Mouse (Mus musculus): ENCODE measurements around the gene Tmed3.

DNA sequence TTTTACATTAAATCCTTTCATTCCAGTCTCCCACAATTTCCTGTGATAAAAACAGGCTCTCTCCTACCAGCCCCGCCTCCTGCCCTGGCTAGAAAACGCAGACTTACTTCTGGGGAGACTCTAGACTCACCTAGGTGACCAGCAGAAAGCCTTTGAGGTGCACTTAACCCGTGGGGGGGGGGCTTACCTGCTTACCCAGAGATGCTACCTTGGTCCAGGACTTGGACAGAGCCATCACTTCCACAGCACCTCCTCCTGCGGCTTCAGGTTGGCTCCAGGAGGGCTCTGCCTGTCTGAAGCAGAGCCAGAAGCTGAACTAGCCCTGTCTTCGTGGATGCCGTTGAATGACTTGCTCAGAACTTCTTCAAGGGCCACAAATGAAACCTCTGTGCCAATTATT is 33.0 kb upstream of the Tmed3 start:
- no peak for TF ChIP-seq POLR2A (IDR thresholded peaks at IDR 0.05; ENCODE audit: low read depth, low read length)
- no peak for TF ChIP-seq CTCF (conservative IDR thresholded peaks at IDR 0.05; ENCODE audit: insufficient read depth, insufficient read length, low read depth, low read length)
